Mouse (Mus musculus) central nervous system, embryonic 11.5 days (tissue): ENCODE results near the gene Enpp3. TPM values are rescaled to one million over a fixed set of nuclear protein-coding genes. Genes with fewer than 3 reads are reported as not detected.

Experiments used
- polyA plus RNA-seq: library from polyadenylated mRNA; depleted of rRNA; stranded (reverse); fragments of >200 nt; gene quantifications from 2 replicates; pipeline ENCODE4 v1.2.3, GENCODE M21; 2012; rRNA removed

Enpp3 gene
- 5.4 and 7.6 TPM in 2 replicates for polyA plus RNA-seq

GRCm38 (mm10) chr10:24842676-24843075 lies at the start of gene Enpp3:
Gene Enpp3 (minus strand): TSS chr10:24842823.

GRCm38 (mm10) chr10:24869760-24870290 lies 27.2 kb upstream of the Enpp3 start, which contains the start of gene Med23:
Gene Med23 (plus strand): TSS chr10:24869986.

Other genes with a start within 250 kb of the Enpp3 start
- 20.2 and 20.9 TPM in 2 replicates for gene Ccn2, start 247.4 kb downstream of the Enpp3 start, polyA plus RNA-seq
- gene Enpp1, start 130.7 kb downstream of the Enpp3 start, polyA plus RNA-seq, result 0.94 and 1.2 TPM in 2 replicates
- 28.3 and 45.7 TPM in 2 replicates for gene Med23, start 27.2 kb upstream of the Enpp3 start, polyA plus RNA-seq
- 1.00 and 3.6 TPM in 2 replicates for gene Arg1, start 84.7 kb upstream of the Enpp3 start, polyA plus RNA-seq